Mouse (Mus musculus) cerebellum, adult (tissue): ENCODE data around the gene Psmd9.
A peak's percentile ranks its signal among the peaks of the same experiment; 100 is the strongest.

Source experiments
- ATAC-seq: cut with Nextera tagmentation; 2 replicates; pipeline ENCODE4 v1.9.2; 2017; ENCODE audit warnings: mild to moderate bottlenecking, moderate library complexity, mixed read lengths; ENCODE audit not compliant: insufficient number of reproducible peaks, low FRiP score, low TSS enrichment

Psmd9 gene

GRCm38 (mm10) chr5:123137044-123137909 lies 31.9 kb upstream of the Psmd9 start:
- ATAC-seq, result no peak

DNA sequence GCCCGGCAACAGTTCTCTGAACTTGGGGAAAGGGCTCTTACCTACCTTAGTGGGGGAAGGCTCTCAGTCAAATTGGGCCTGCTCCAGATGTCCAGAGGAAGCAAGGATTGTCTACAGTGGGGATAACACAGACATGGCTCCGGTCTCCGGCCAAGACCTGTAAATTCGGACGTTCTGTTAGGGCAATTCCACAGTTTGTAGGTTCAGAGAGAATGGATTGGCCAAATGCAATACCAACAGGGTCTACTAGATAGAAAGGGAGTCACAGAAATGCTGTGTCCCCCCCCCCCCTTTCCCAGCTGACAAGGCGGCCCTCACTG lies 31.3 kb upstream of the Psmd9 start:
- no peak for ATAC-seq

GRCm38 (mm10) chr5:123138230-123138911 lies 30.8 kb upstream of the Psmd9 start:
- no peak for ATAC-seq

- ATAC-seq, result peak; percentile 65; the same call in 1 of the 2 replicates
Observed at GRCm38 (mm10) chr5:123138953-123139721, 30.1 kb upstream of the Psmd9 start.

DNA sequence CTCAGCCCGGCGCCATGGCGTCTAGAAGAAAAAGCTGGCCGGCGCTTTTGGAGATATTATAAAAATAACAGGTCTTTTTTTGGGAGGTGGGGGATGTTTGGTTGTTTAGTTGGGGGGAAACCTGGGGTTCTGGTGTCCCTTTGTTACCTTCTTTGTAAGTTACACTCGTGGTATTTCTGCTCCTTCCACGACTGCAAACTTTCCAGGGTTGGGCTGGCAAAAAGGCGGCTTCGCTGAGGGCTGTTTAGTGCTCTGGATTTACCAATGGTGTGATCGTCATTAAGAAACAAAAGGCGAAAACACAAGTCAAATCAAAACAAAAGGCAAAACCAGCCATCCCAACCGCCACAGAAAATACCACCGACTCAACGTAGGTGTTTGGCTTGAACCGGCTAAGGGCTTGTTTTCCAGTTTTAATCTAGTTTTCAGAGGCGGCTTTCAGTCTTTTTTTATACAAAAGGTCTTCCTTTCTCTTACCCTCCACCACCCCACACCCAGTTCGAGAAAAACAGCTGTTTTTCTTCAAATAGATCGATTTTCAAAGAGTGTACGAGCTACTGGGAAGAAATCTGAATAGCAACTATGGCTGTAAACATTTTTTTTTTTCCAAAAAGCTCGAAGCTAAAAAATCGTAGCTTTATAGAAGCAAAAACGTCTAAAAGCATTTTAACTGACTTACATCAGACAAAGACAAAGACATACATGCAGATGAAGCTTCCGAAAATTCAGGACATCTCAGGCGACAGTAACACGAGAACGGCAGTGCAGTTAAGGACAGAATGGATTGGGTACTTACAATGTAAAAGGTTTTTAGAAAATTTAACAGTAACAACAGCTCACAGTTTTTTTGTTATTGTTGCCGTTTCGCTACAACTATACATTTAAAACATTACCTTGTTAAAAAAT lies 29.2 kb upstream of the Psmd9 start:
- no peak for ATAC-seq

DNA sequence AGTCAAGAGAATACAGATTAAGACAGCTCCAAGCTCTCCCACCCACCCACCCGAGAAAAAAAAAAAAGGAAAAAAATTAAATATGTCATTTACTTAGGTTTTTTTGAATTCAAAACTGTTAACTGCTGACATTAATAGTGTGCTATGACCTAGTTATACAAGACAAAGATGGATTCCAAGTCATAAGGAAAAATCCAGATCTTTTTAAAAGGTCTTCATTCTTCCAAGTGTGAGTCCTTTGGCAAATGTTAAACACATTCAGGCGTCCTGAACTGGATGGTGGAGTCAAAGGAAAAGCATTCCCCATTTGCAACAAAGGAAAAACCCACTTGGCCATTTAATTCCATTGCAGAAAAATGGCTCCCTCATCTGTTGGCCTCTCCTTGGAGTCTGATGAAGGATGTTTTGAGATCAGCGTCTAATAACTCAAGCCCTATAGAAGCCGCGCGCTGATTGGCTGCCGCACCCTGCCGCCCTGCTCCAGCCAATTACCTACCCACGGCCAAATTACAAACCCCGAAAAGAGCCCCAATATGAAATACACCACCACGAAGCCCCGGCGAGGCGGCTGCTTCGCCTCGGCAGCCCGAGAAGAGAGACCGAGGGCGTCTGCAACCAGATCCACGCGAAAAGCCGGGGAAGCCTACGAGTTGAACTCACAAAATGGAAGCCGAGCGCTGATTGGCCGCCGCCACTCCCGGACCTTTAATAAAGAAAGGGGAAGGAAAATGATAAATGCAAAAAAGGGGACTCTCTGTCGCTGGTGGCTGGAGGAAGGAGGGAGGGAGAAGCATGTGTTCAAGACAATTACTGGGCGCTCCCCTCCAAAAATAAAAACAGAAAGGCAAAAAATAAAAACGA lies 28.3 kb upstream of the Psmd9 start:
- ATAC-seq, result peak; percentile 72; the same call in 1 of the 2 replicates

DNA sequence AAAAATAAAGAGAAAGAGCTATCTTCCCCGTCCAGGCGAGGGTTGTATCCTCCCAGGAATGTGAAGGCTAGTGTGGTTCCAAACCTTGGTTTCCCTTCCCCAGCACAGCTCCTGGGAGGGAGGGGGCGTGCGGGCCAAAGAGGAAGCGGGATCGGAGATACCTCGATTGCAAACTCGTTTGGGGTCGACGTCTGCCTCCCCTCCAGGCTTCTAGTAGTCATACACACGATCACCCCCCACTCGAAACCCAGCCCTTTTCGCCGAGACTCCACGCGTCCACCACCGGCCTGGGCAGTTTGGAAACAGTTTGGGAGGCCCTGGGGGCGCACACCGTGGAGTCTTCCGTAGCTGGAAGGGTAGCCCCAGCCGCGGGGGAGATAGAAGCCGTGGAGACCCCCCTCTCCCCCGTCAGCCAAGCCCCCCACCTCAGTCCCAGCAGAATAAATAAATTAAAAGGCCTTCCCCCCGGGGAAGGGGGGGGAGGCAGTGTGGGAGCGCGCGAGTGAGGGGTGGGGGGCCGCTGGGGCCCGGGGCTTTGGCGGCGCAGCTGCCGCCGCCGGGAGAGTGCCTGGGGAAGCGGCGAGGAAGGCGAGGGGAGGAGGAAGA lies 27.6 kb upstream of the Psmd9 start:
- ATAC-seq, result no peak

DNA sequence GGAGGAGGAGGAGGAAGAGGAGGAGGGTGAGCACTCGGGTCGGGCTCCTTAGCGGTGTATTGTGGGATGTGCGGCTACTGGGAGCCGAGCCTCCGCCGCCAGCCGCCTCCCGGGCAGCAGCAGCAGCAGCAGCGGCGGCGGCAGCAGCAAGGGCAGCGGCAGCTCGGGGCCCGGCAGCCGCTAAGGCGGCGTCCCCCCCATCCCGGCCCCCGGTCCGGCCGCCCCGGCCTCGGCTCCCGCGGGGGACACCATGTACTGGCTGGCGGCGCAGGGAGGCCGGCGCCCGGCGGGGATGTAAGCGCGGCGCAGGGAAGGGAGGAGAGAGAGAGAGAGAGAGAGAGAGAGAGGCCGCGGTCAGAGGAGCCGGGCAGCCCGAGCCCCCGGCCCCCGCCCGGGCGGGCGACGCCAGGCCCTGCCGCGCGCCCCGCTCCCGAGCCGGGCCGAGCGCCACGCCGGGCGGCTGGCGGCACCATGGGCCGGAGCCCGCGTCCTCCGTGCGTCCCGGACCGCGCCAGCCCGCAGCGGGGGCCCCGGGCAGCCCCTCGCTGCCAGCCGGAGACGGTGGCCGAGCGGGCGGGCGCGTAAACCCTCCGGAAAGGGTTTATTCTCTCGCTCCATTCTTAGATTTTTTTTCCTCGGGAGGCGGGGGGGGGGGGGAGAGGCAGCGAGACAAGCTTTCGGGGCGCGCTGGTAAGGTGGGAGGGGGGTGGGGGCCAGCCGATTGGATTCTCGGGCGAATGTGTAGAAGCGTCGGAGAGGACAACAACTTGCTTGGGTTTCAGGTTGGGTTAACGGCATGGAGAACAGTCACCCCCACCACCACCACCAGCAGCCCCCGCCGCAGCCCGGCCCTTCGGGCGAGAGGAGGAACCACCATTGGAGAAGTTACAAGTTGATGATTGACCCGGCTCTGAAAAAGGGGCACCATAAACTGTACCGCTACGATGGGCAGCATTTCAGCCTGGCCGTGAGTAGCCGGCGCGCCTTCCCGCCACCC lies 26.8 kb upstream of the Psmd9 start, which contains the start of gene Setd1b:
Gene Setd1b (plus strand): TSS at position 33 of the 997 bp plus-strand sequence.
- ATAC-seq, result no peak

DNA sequence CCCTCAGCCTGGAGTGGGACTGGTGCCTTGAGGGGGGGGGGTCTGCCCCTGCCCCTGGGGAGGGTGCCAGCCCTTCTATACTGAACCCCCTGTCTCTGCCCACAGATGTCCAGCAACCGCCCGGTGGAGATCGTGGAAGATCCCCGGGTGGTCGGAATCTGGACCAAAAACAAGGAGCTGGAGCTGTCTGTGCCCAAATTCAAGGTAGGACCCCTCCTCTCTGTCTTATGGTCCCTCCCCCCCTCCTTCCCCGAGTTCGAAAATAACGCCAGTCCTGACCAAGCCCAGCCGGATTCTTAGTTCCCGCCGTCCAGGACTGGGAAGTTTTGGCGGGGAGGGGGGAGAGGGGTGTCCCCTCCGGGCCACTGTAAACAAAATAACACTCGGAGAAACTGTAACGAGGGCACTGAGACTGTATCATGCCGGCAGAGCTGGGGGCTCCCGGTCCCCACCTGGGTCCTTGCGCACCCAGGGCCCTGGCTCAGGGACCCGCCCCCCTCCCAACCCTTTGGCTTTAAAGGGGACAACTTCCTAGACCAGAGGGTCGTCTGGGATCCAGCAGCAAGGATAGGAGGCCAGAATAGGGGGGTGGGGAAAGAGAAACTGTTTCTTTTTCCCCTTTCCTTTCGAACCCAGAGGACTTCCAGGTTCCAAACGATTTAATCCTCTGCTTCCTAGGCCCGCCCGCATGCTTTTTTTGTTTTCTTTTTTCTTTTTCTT lies 25.8 kb upstream of the Psmd9 start:
- ATAC-seq, result no peak

DNA sequence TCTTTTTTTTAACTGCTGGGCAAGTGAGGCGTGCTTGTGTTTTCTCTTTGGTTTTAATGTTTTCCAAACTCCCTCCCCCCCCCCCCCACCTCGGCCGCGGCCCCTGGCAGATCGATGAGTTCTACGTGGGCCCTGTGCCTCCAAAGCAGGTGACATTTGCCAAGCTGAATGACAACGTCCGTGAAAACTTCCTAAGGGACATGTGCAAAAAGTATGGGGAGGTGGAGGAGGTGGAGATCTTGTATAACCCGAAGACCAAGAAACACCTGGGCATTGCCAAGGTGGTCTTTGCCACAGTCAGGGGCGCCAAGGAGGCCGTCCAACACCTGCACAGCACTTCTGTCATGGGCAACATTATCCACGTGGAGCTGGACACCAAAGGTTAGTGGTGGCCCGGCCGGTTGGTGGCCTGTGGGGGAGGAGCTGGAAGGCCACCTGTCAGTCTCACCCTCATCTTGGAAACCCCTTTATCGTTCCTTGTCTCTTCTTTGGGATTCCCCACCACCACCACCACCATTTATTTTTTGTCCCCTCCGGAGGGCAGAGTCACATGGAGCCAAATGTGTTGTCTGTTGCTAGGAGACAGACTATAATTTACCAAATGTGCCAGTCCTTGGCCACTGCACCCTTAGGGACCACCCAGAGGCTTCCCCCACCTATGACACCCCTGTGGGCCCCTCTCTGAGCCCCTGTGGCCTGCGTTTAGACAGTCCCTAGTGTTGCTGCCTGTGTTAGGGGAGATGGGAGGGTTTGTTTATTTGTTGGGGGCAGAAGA lies 25.1 kb upstream of the Psmd9 start:
- ATAC-seq, result no peak

DNA sequence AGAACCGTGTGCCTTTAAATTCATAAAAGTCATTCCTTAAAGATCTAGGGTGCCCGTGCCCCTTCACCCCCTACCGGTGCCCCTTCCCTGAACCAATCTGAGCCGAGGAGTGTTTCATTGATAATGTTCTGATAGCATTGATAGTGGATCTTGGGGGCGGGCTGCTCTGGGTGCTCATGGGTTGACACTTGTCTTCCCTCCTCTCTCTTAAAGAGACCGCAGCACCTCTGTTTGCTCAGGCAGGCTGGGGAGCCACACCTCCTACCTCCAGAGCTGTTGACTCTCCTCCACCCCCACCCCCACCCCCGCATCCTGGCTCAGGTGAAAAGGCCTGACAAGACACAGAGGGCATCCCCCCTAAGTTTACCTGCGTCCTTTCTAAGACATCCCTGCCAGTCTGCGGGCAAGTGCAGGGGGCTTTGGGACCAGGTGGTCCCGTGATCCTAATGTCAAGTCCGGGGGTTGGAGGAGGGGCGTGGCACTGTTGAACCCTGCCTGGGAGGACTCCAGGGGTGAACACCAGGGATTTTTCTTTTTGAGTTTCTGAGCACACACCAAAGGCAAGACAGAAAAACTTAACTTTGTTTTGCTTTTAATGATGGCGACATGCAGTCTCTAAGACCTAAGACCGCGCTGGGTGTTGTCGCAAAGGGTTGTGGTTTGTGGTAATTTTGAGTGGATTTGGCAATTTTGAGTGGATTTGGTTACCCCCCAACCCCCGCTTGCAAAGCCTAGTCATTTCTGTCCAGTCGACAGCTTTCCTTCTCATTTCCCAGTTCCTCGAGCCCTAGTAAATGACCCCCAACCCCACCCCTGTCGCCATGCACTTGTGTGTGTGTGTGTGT lies 24.2 kb upstream of the Psmd9 start:
- no peak for ATAC-seq

- no peak for ATAC-seq
Observed at GRCm38 (mm10) chr5:123146357-123146756, 22.9 kb upstream of the Psmd9 start.

DNA sequence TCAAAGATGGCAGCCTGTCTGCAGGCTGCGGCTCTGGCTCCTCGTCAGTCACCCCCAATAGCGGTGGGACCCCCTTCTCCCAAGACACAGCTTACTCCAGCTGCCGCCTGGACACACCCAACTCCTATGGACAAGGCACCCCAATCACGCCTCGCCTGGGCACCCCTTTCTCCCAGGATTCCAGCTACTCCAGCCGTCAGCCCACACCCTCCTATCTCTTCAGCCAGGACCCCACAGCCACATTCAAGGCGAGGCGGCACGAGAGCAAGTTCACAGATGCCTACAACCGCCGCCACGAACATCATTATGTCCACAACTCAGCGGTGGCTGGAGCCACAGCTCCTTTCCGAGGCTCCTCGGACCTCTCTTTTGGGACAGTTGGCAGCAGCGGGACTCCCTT lies 21.6 kb upstream of the Psmd9 start:
- ATAC-seq, result no peak

GRCm38 (mm10) chr5:123148073-123148722 lies 21.0 kb upstream of the Psmd9 start:
- ATAC-seq, result no peak
